Mouse (Mus musculus): ENCODE measurements at regions not wholly inside any gene's neighbourhood (a gene's known extent, or its start where the extent isn't known, plus 50 kb on each side); places are given as distances from the start of the nearest gene placed in this dataset.

- in situ Hi-C loops (cut with MboI; ENCODE audit: low sequenced_read_pairs in 2 of 2, unreplicated experiment in 2 of 2), result no loop called here
- Histone ChIP-seq H3K9me3 (ENCODE audit: control insufficient read depth, insufficient read depth, low read depth, low read length) (no peaks in the 10 kb centered on the region), H3K27ac (ENCODE audit: insufficient read depth, low read depth, low read length, poor library complexity, severe bottlenecking) (no peak overlapping the region), H3K36me3 (ENCODE audit: control insufficient read depth, insufficient read depth, low read length, poor library complexity, severe bottlenecking) (no peaks in the 10 kb centered on the region), H3K9ac (ENCODE audit: insufficient read depth, low read depth, low read length, poor library complexity, severe bottlenecking) (no peak overlapping the region), H3K4me1 (ENCODE audit: control insufficient read depth in 2 of 2, insufficient read depth in 2 of 2, low read length in 2 of 2, poor library complexity in 1 of 2) (no peaks in the 10 kb centered on the region), H3K4me3 (ENCODE audit: insufficient read depth in 1 of 2, low read depth in 1 of 2, low read length in 2 of 2, poor library complexity in 1 of 2, severe bottlenecking in 1 of 2) (no peak overlapping the region)
- TF ChIP-seq ZNF384 (IDR thresholded peaks at IDR 0.05; ENCODE audit: low read depth, low read length) (no peak), MAFK (IDR thresholded peaks at IDR 0.05; ENCODE audit: insufficient read depth, low read depth, low read length) (no peak), HCFC1 (IDR thresholded peaks at IDR 0.05; ENCODE audit: borderline replicate concordance, insufficient read depth, low read length) (no peak), ZC3H11A (IDR thresholded peaks at IDR 0.05; ENCODE audit: borderline replicate concordance, low read depth, low read length) (no peak), CHD2 (IDR thresholded peaks at IDR 0.05; ENCODE audit: low read depth, low read length) (no peak)
- DNase-seq (ENCODE audit: low read depth, low spot score), result no peak
These were observed 126.2 kb upstream of the Klf6 start for GRCm38 (mm10) chr13:5735027-5735624.

GRCm38 (mm10) chr13:5736472-5736871 lies 124.8 kb upstream of the Klf6 start:
- Histone ChIP-seq H3K36me3 (ENCODE audit: control insufficient read depth, insufficient read depth, low read length, poor library complexity, severe bottlenecking) (no peaks in the 10 kb centered on the region), H3K9me3 (ENCODE audit: control insufficient read depth, insufficient read depth, low read depth, low read length) (no peaks in the 10 kb centered on the region), H3K9ac (ENCODE audit: insufficient read depth, low read depth, low read length, poor library complexity, severe bottlenecking) (no peak overlapping the region), H3K27ac (ENCODE audit: insufficient read depth, low read depth, low read length, poor library complexity, severe bottlenecking) (no peak overlapping the region), H3K4me1 (ENCODE audit: control insufficient read depth in 2 of 2, insufficient read depth in 2 of 2, low read length in 2 of 2, poor library complexity in 1 of 2) (no peaks in the 10 kb centered on the region), H3K4me3 (ENCODE audit: insufficient read depth in 1 of 2, low read depth in 1 of 2, low read length in 2 of 2, poor library complexity in 1 of 2, severe bottlenecking in 1 of 2) (no peak overlapping the region)
- in situ Hi-C loops (cut with MboI; ENCODE audit: low sequenced_read_pairs in 2 of 2, unreplicated experiment in 2 of 2), result no loop called here
- TF ChIP-seq ZC3H11A (IDR thresholded peaks at IDR 0.05; ENCODE audit: borderline replicate concordance, low read depth, low read length), result no peak
- TF ChIP-seq ZNF384 (IDR thresholded peaks at IDR 0.05; ENCODE audit: low read depth, low read length), result no peak
- TF ChIP-seq MAFK (IDR thresholded peaks at IDR 0.05; ENCODE audit: insufficient read depth, low read depth, low read length), result no peak
- no peak for TF ChIP-seq CHD2 (IDR thresholded peaks at IDR 0.05; ENCODE audit: low read depth, low read length)
- TF ChIP-seq HCFC1 (IDR thresholded peaks at IDR 0.05; ENCODE audit: borderline replicate concordance, insufficient read depth, low read length), result no peak
- no peak for DNase-seq (ENCODE audit: low read depth, low spot score)

GRCm38 (mm10) chr13:5737214-5737613 lies 124.1 kb upstream of the Klf6 start:
- H3K9ac ChIP-seq (ENCODE audit: insufficient read depth, low read depth, low read length, poor library complexity, severe bottlenecking), result no peak overlapping the region
- no peak overlapping the region for H3K4me3 ChIP-seq (ENCODE audit: insufficient read depth in 1 of 2, low read depth in 1 of 2, low read length in 2 of 2, poor library complexity in 1 of 2, severe bottlenecking in 1 of 2)
- in situ Hi-C loops (cut with MboI; ENCODE audit: low sequenced_read_pairs in 2 of 2, unreplicated experiment in 2 of 2), result no loop called here
- H3K27ac ChIP-seq (ENCODE audit: insufficient read depth, low read depth, low read length, poor library complexity, severe bottlenecking), result no peak overlapping the region
- no peaks in the 10 kb centered on the region for H3K4me1 ChIP-seq (ENCODE audit: control insufficient read depth in 2 of 2, insufficient read depth in 2 of 2, low read length in 2 of 2, poor library complexity in 1 of 2)
- no peak for TF ChIP-seq MAFK (IDR thresholded peaks at IDR 0.05; ENCODE audit: insufficient read depth, low read depth, low read length)
- TF ChIP-seq ZC3H11A (IDR thresholded peaks at IDR 0.05; ENCODE audit: borderline replicate concordance, low read depth, low read length), result no peak
- no peak for TF ChIP-seq ZNF384 (IDR thresholded peaks at IDR 0.05; ENCODE audit: low read depth, low read length)
- TF ChIP-seq CHD2 (IDR thresholded peaks at IDR 0.05; ENCODE audit: low read depth, low read length), result no peak
- no peak for TF ChIP-seq HCFC1 (IDR thresholded peaks at IDR 0.05; ENCODE audit: borderline replicate concordance, insufficient read depth, low read length)
- H3K9me3 ChIP-seq (ENCODE audit: control insufficient read depth, insufficient read depth, low read depth, low read length), result no peaks in the 10 kb centered on the region
- no peak for DNase-seq (ENCODE audit: low read depth, low spot score)
- no peaks in the 10 kb centered on the region for H3K36me3 ChIP-seq (ENCODE audit: control insufficient read depth, insufficient read depth, low read length, poor library complexity, severe bottlenecking)

GRCm38 (mm10) chr13:5740805-5741204 lies 120.5 kb upstream of the Klf6 start:
- no peak for DNase-seq (ENCODE audit: low read depth, low spot score)
- Histone ChIP-seq H3K4me1 (ENCODE audit: control insufficient read depth in 2 of 2, insufficient read depth in 2 of 2, low read length in 2 of 2, poor library complexity in 1 of 2) (no peaks in the 10 kb centered on the region), H3K9me3 (ENCODE audit: control insufficient read depth, insufficient read depth, low read depth, low read length) (no peaks in the 10 kb centered on the region), H3K9ac (ENCODE audit: insufficient read depth, low read depth, low read length, poor library complexity, severe bottlenecking) (no peak overlapping the region), H3K27ac (ENCODE audit: insufficient read depth, low read depth, low read length, poor library complexity, severe bottlenecking) (no peak overlapping the region), H3K36me3 (ENCODE audit: control insufficient read depth, insufficient read depth, low read length, poor library complexity, severe bottlenecking) (no peaks in the 10 kb centered on the region), H3K4me3 (ENCODE audit: insufficient read depth in 1 of 2, low read depth in 1 of 2, low read length in 2 of 2, poor library complexity in 1 of 2, severe bottlenecking in 1 of 2) (no peak overlapping the region)
- in situ Hi-C loops (cut with MboI; ENCODE audit: low sequenced_read_pairs in 2 of 2, unreplicated experiment in 2 of 2), result no loop called here
- TF ChIP-seq CHD2 (IDR thresholded peaks at IDR 0.05; ENCODE audit: low read depth, low read length) (no peak), ZNF384 (IDR thresholded peaks at IDR 0.05; ENCODE audit: low read depth, low read length) (no peak), MAFK (IDR thresholded peaks at IDR 0.05; ENCODE audit: insufficient read depth, low read depth, low read length) (no peak), ZC3H11A (IDR thresholded peaks at IDR 0.05; ENCODE audit: borderline replicate concordance, low read depth, low read length) (no peak), HCFC1 (IDR thresholded peaks at IDR 0.05; ENCODE audit: borderline replicate concordance, insufficient read depth, low read length) (no peak)

All from ES-E14 (cell line).